Mouse (Mus musculus) neural tube, embryonic 15.5 days (tissue): Measurements from ENCODE around the gene Plcb4. TPM values are rescaled to one million over a fixed set of nuclear protein-coding genes. Genes with fewer than 3 reads are reported as not detected.

Experiments
- ATAC-seq: fragments of 200-750 bp; cut with Nextera tagmentation; 2 replicates; pipeline ENCODE4 v1.8.0; 2017; ENCODE audit warnings: mild to moderate bottlenecking, moderate TSS enrichment, moderate library complexity; ENCODE audit not compliant: low FRiP score
- H3K27ac ChIP-seq: fragments of 300-500 bp; sonication (generic); replicated peaks from 2 replicates; pipeline ENCODE4 v1.5.1; 2015; ENCODE audit warnings: mild to moderate bottlenecking, inconsistent platforms
- H3K27me3 ChIP-seq: fragments of 300-500 bp; sonication (generic); replicated peaks from 2 replicates; pipeline ENCODE4 v1.6.1; 2015; ENCODE audit warnings: inconsistent platforms
- H3K36me3 ChIP-seq: fragments of 300-500 bp; sonication (generic); 2 replicates; pipeline ENCODE4 v1.6.1; 2015; ENCODE audit warnings: inconsistent platforms
- H3K4me1 ChIP-seq: fragments of 300-500 bp; sonication (generic); 2 replicates; pipeline ENCODE4 v1.6.1; 2015; ENCODE audit warnings: inconsistent platforms
- H3K4me2 ChIP-seq: fragments of 300-500 bp; sonication (generic); 2 replicates; pipeline ENCODE4 v1.6.1; 2015; ENCODE audit warnings: inconsistent platforms, mild to moderate bottlenecking, moderate library complexity
- H3K4me3 ChIP-seq: fragments of 300-500 bp; sonication (generic); replicated peaks from 2 replicates; pipeline ENCODE4 v1.5.1; 2015; ENCODE audit warnings: mild to moderate bottlenecking, inconsistent platforms
- H3K9ac ChIP-seq: fragments of 300-500 bp; sonication (generic); replicated peaks from 2 replicates; pipeline ENCODE4 v1.6.1; 2015; ENCODE audit warnings: mild to moderate bottlenecking, inconsistent platforms
- H3K9me3 ChIP-seq: fragments of 300-500 bp; sonication (generic); replicated peaks from 2 replicates; pipeline ENCODE4 v1.6.1; 2016; ENCODE audit warnings: inconsistent platforms
- WGBS: fragments of 180-500 bp; shearing (Covaris S2); methylation state at CpG from one replicate; pipeline ENCODE4 v1.1.7; 2015; ENCODE audit warnings: mixed read lengths; 5-methylcytosine and 5-hydroxymethylcytosine counted together
- polyA plus RNA-seq: library from polyadenylated mRNA; unstranded; fragments of >200 nt; fragmentation: Nextera tagmentation; extraction: Ambion mirVana; gene quantifications from 2 replicates; pipeline ENCODE4 v1.2.1, GENCODE M21; 2015

The Plcb4 gene
- polyA plus RNA-seq, 1 experiment from 2014 or later, result 35.5 TPM

GRCm38 (mm10) chr2:135800385-135800784 is 141.6 kb downstream of the Plcb4 start:
- no peaks in the 10 kb centered on the region for H3K27me3 ChIP-seq
- ATAC-seq, result no peak
- WGBS, result 53% methylated on average over 6 of the region's 6 CpGs
- peaks cover 23% of the 10 kb centered on the region for H3K4me1 ChIP-seq
- H3K36me3 ChIP-seq, result no peaks in the 10 kb centered on the region
- no peak overlapping the region for H3K4me3 ChIP-seq
- no peaks in the 10 kb centered on the region for H3K9me3 ChIP-seq
- H3K9ac ChIP-seq, result no peak overlapping the region
- no peak overlapping the region for H3K27ac ChIP-seq
- no peak overlapping the region for H3K4me2 ChIP-seq

DNA sequence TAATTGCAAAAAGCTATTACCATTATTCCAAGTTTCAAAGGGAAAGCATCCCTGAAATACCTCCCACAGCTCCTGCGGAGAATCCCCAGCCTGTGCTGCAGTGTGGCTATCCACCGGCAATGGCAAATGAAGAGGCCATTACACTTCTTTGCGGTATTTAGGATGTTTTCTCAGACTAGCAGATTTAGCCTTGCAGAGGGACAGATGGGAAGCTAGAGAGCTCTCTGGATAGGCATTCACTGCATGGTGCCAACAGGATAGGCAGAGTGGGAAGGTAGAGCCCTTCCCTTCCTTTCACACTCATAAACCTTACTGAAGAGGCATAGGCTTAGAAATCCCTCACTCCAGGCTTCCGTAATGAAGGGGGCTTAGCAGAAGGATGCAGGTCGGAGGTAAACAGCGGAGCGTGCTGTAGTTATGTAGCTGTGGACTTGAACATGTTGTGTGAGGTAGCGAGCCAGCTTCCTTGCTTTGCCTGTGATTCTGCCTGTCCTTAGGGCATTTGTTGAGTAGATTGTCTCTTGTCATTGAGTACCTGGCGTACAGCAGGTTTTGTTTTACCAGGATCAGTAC is 144.2 kb downstream of the Plcb4 start:
- WGBS, result 60% methylated on average over 9 of the region's 9 CpGs
- no peak overlapping the region for H3K4me3 ChIP-seq
- H3K9me3 ChIP-seq, result no peaks in the 10 kb centered on the region
- no peak overlapping the region for H3K27ac ChIP-seq
- peaks cover 14% of the 10 kb centered on the region for H3K4me1 ChIP-seq
- H3K36me3 ChIP-seq, result no peaks in the 10 kb centered on the region
- no peaks in the 10 kb centered on the region for H3K27me3 ChIP-seq
- H3K4me2 ChIP-seq, result no peak overlapping the region
- no peak for ATAC-seq
- no peak overlapping the region for H3K9ac ChIP-seq

DNA sequence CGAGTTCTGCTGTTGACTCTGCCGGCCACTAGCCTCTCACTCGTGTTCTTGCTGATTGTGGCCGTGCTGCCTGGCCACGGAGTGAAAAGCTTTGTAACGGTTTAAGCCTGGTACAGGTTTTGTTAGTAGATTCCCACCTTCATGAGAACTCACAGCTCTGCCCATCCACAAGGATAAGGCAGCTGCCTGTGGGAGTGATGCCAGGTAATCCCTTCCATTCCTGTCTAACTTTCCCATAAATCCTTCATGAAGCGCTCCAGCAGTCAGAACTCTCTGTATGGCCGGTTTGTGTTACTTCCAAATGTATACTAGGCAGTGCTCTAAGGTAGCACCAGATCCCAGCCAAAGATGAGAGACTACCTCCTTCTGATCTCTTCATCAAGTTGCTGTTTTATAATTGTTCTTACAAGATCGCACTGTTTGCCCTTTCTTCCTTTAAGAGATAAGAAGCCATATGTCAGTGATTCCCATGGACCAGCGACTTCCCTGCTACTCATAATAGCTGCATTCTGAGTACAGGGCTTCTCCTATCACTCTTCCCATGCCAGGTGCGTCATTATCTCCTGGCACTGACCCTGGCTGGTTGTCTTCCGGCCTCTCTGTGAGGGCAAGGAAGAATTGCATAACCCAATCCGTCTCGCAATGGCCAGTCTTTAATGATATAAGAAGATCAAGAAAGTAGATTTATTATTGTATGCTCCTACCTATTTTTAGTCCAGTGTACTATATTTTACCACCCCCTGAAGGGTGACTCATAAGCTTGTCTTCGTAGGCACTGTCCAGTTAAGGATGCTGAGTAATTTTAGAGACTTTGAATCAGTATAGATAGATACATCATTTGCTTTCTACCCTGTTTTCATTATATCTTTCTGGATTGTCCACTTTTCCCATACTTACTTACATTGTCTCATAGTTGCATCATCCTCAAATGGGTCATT is 147.2 kb downstream of the Plcb4 start:
- WGBS, result 92% methylated on average over 15 of the region's 15 CpGs

DNA sequence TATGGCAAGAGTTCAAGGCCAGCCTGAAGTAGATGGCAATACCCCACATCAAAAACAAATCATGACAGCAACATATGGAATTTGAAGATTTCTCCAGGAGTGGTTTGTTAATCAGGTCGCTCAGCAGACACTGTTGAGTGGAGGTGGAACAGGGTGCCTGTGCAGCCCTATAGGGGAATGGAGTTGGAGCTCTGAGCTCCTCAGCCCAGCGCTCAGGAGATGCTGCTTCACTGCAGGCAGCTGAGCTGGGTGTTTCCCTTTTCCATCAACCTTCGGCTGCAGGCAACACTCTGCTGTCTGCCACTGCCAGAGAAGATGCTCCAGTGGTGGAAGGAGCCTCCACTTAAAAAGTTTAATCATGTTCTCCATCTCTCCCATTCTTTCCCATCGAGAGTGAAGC is 149.5 kb downstream of the Plcb4 start:
- Histone ChIP-seq H3K4me1 (no peaks in the 10 kb centered on the region), H3K4me2 (no peak overlapping the region), H3K9ac (no peak overlapping the region), H3K9me3 (no peaks in the 10 kb centered on the region), H3K27ac (no peak overlapping the region), H3K36me3 (no peaks in the 10 kb centered on the region), H3K4me3 (no peak overlapping the region), H3K27me3 (no peaks in the 10 kb centered on the region)
- ATAC-seq, result no peak
- WGBS, result 87% methylated on average over 4 of the region's 4 CpGs

More for the DNA sequence above, 147.2 kb downstream of the Plcb4 start:
- Histone ChIP-seq H3K4me1 (peaks cover 7% of the 10 kb centered on the region), H3K27me3 (no peaks in the 10 kb centered on the region), H3K9ac (no peak overlapping the region), H3K4me3 (no peak overlapping the region), H3K36me3 (no peaks in the 10 kb centered on the region), H3K4me2 (no peak overlapping the region), H3K27ac (no peak overlapping the region), H3K9me3 (no peaks in the 10 kb centered on the region)
- no peak for ATAC-seq

DNA sequence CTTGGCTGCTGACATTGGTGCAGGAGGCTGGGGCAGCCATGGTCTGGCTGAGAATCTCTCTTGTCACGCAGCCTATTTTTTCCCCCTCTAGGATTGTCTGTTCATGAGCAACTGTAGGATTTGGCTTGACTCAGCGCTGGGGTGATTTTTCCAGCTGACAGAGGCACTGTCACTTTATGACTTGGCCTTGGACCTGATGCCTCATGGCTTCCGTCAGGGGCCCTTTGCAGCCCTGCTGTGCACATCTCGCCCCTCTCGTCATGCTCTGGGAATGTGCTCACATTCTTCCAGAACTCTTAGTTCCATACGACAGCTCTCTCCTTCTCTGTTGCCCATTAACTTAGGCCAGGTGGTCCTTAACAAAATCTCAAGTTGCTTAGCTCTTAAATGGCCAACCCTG is 152.0 kb downstream of the Plcb4 start:
- Histone ChIP-seq H3K9me3 (no peaks in the 10 kb centered on the region), H3K27ac (no peak overlapping the region)
- 80% methylated on average over 6 of the region's 6 CpGs for WGBS

GRCm38 (mm10) chr2:135811453-135812101 is 152.8 kb downstream of the Plcb4 start:
- Histone ChIP-seq H3K27ac (no peak overlapping the region), H3K9me3 (no peaks in the 10 kb centered on the region), H3K36me3 (no peaks in the 10 kb centered on the region), H3K4me3 (no peak overlapping the region), H3K4me2 (no peak overlapping the region), H3K4me1 (no peaks in the 10 kb centered on the region), H3K27me3 (no peaks in the 10 kb centered on the region), H3K9ac (no peak overlapping the region)
- 73% methylated on average over 5 of the region's 5 CpGs for WGBS
- no peak for ATAC-seq

More for the DNA sequence above, 152.0 kb downstream of the Plcb4 start:
- no peak for ATAC-seq
- Histone ChIP-seq H3K4me3 (no peak overlapping the region), H3K4me2 (no peak overlapping the region), H3K9ac (no peak overlapping the region), H3K27me3 (no peaks in the 10 kb centered on the region), H3K4me1 (no peaks in the 10 kb centered on the region), H3K36me3 (no peaks in the 10 kb centered on the region)

GRCm38 (mm10) chr2:135812701-135813246 is 154.0 kb downstream of the Plcb4 start:
- Histone ChIP-seq H3K27me3 (no peaks in the 10 kb centered on the region), H3K4me2 (no peak overlapping the region), H3K36me3 (no peaks in the 10 kb centered on the region), H3K9me3 (no peaks in the 10 kb centered on the region), H3K9ac (no peak overlapping the region), H3K4me1 (no peaks in the 10 kb centered on the region), H3K27ac (no peak overlapping the region), H3K4me3 (no peak overlapping the region)
- ATAC-seq, result no peak
- WGBS, result 94% methylated on average over 8 of the region's 8 CpGs

DNA sequence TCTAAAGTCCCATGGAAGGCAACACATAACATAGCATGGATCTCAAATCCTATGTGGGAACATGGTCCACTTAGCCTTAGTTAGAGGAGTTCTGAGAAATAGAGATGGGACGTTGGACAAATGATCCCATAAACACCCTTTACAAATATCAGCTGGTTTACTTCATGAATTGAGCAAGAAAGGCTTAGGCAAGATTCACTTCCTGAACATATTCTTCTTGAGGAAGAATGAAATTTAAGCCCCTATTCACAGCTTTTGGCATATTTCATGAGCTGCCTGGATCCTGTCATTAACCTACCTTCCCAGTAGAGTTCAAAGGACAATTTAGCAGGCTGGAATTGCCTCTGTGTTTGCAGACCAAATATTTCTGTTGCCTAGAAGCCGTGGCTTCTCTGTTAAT is 161.9 kb downstream of the Plcb4 start:
- H3K4me1 ChIP-seq, result peaks cover 3% of the 10 kb centered on the region; the same call in 1 of the 2 replicates
- no peaks in the 10 kb centered on the region for H3K9me3 ChIP-seq
- no peak overlapping the region for H3K27ac ChIP-seq
- no peak for ATAC-seq
- H3K4me3 ChIP-seq, result no peak overlapping the region
- H3K36me3 ChIP-seq, result no peaks in the 10 kb centered on the region
- no peak overlapping the region for H3K9ac ChIP-seq
- 64% methylated on average over 2 of the region's 2 CpGs for WGBS
- H3K27me3 ChIP-seq, result no peaks in the 10 kb centered on the region
- no peak overlapping the region for H3K4me2 ChIP-seq

DNA sequence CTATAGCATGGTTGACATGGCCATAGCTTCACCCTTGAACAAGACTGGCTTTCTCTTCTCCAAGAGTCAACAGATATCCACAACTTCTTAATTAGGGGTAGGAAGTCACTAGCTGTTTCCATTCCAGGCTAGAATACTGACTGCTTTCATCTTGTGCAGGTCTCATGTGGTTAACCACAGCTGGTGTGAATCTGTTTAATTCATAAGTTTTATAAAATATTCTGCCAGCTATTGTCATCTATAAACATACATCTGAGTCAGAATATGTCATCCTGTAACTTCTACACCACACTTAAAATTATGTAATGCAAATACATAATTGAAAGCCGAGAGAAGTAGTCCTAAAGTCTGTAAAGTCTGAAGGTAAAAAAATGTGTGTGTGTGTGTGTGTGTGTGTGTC is 164.9 kb downstream of the Plcb4 start:
- Histone ChIP-seq H3K4me1 (peaks cover 4% of the 10 kb centered on the region; the same call in 1 of the 2 replicates), H3K4me3 (no peak overlapping the region), H3K27ac (no peak overlapping the region), H3K27me3 (no peaks in the 10 kb centered on the region), H3K4me2 (no peak overlapping the region), H3K9me3 (no peaks in the 10 kb centered on the region), H3K9ac (no peak overlapping the region), H3K36me3 (no peaks in the 10 kb centered on the region)
- WGBS, result 96% methylated on average over 1 of the region's 1 CpGs
- no peak for ATAC-seq

GRCm38 (mm10) chr2:135824757-135825156 is 165.9 kb downstream of the Plcb4 start:
- no peaks in the 10 kb centered on the region for H3K36me3 ChIP-seq
- H3K4me2 ChIP-seq, result no peak overlapping the region
- no peak for ATAC-seq
- no peaks in the 10 kb centered on the region for H3K27me3 ChIP-seq
- H3K4me3 ChIP-seq, result no peak overlapping the region
- no peak overlapping the region for H3K9ac ChIP-seq
- 85% methylated on average over 1 of the region's 1 CpGs for WGBS
- peaks cover 4% of the 10 kb centered on the region; the same call in 1 of the 2 replicates for H3K4me1 ChIP-seq
- no peak overlapping the region for H3K27ac ChIP-seq
- H3K9me3 ChIP-seq, result no peaks in the 10 kb centered on the region

DNA sequence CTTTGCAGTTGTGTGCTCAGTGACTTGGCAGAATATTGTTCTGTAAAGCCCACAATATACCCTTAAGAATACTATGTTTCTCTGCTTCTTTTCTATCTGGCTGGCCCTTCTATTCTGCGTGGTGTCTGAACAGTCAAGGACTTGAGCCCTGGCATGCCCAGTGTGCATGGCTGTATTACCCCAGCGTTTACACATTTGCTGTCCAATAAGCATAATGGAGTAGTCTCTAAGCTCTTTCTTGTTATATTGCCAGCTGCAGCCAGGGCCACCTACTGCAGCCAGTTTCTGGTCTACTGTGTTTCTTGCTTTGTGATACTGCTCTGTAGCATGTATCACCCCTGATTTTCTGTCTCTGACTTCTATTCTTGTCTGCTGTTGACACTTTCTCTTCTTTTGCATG is 166.8 kb downstream of the Plcb4 start:
- no peak overlapping the region for H3K4me2 ChIP-seq
- WGBS, result 75% methylated on average over 2 of the region's 2 CpGs

More for the DNA sequence above, 166.8 kb downstream of the Plcb4 start:
- no peak overlapping the region for H3K4me3 ChIP-seq
- ATAC-seq, result no peak
- H3K27me3 ChIP-seq, result no peaks in the 10 kb centered on the region
- no peak overlapping the region for H3K27ac ChIP-seq
- H3K9me3 ChIP-seq, result no peaks in the 10 kb centered on the region
- H3K36me3 ChIP-seq, result no peaks in the 10 kb centered on the region
- H3K4me1 ChIP-seq, result peaks cover 4% of the 10 kb centered on the region; the same call in 1 of the 2 replicates
- no peak overlapping the region for H3K9ac ChIP-seq
